Mouse (Mus musculus) E14TG2a.4 (cell line): Measurements from ENCODE around the gene Plpp6.

Experiments used
- CTCF ChIP-seq: conservative IDR thresholded peaks from 2 replicates; pipeline ENCODE4 v1.5.1; 2014; ENCODE audit warnings: low read length
- NANOG ChIP-seq: IDR thresholded peaks from 2 replicates; pipeline ENCODE4 v1.6.1; 2014; ENCODE audit warnings: borderline replicate concordance, low read length, mixed read lengths
- POU5F1 ChIP-seq: IDR thresholded peaks from 2 replicates; pipeline ENCODE4 v1.6.1; 2014; ENCODE audit warnings: low read length, borderline replicate concordance

DNA sequence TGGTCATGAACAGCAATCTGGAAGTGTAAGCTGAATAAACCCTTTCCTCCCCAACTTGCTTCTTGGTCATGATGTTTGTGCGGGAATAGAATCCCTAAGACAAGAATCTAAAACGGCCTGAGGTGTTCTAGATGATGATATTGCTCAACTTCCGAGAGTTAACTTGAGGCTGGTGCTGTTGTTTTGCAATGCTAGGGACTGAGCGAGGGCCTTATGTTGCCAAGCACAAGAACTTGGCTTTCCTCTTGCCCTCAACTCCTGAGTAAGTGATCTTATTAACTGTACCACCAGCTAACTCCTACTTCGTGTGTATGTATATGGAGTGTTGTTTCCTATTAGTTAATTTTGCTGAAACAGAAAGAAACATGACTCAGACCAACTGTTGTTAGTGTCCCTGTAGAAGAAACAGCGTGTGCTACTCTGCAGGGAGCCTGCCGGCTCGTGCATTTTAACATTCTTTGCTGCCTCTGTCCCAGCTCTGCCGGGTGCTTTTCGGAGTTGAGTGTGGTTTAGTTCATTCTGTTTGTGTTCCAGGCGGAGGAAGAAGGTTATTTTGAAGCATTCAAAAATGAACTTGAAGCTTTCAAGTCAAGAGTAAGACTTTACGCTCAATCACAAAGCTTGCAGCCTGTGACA is 47.7 kb downstream of the Plpp6 start:
- TF ChIP-seq CTCF = no peak
- TF ChIP-seq POU5F1 = no peak
- no peak for TF ChIP-seq NANOG
